Comparison of ENCODE assay signal across 13 mouse cellular contexts in the genomic region with DNA sequence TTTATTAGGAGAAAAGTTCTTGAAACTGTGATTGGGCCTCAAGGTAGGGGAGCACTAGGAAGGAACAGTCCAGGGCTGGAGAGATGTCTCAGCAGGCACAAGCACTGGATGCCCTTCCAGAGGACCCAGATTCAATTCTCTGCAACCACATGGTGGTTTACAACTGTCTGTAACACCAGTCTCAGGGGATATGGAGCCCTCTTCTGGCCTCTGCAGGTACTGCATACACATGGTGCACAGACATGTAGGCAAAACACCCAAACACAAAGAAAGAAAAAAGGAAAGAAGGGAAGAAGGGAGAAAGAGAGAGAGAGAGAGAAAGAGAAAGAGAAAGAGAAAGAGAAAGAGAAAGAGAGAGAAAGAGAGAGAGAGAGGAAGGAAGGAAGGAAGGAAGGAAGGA.
DNase-seq lines count a peak whose midpoint lies in the region; ATAC-seq and TF ChIP-seq lines count a peak whose summit lies in the region.
"Had no signal": no experiment of that assay in that cellular context is flagged by ENCODE, and none has a peak within 500 bp of the region (broad histone marks: within the 10 kb centered on the region; RNA-seq: fewer than 3 reads in every experiment).

No protein-coding gene starts in this region.

- ATAC-seq in heart, embryonic 12.5 days (ENCODE audit: insufficient number of reproducible peaks, low FRiP score), result no peak
- no peak for ATAC-seq in erythroid progenitor cell, adult 5-6 weeks (replicated peaks; ENCODE audit: low FRiP score, poor library complexity, severe bottlenecking)

- peak; percentile 31 for DNase-seq in heart, postnatal 4 days
- peak; percentile 10 for DNase-seq in thymus, adult 2 months
- DNase-seq in thymus, adult 18-20 months, result no peak
- DNase-seq in c-Kit-positive CD71-negative TER-119-negative erythroid progenitor cells, embryonic 14.5 days (ENCODE audit: low read depth), result peak; percentile 13
- DNase-seq in right cerebral cortex, postnatal 10 days (ENCODE audit: low spot score in 2 of 2), result no peak
- no peak for DNase-seq in spleen, postnatal 14 days (ENCODE audit: low spot score in 2 of 2)
- DNase-seq: gastrocnemius, postnatal 25 days; heart, postnatal 14 days; kidney, adult 9 months had no signal

- no peak for TF ChIP-seq CTCF in thymus, adult 2 months (IDR thresholded peaks at IDR 0.05; ENCODE audit: borderline replicate concordance, control insufficient read depth, extremely low read depth, insufficient read depth, low read length, poor library complexity)

- H3K27me3 ChIP-seq in heart, embryonic 12.5 days (replicated peaks), result no peaks in the 10 kb centered on the region
- no peaks in the 10 kb centered on the region for H3K27me3 ChIP-seq in thymus, adult 2 months (ENCODE audit: control insufficient read depth, insufficient read depth, low read length)
- H3K27me3 ChIP-seq: liver, embryonic 15.5 days had no signal

- no peak overlapping the region for H3K9ac ChIP-seq in heart, embryonic 12.5 days
- H3K9ac ChIP-seq: liver, embryonic 15.5 days had no signal

- H3K27ac ChIP-seq in heart, embryonic 12.5 days (ENCODE audit: poor library complexity, severe bottlenecking), result no peak overlapping the region
- H3K27ac ChIP-seq in thymus, adult 2 months (ENCODE audit: control insufficient read depth, insufficient read depth, low read length), result no peak overlapping the region
- H3K27ac ChIP-seq: liver, embryonic 15.5 days had no signal

- no peak overlapping the region for H3K4me2 ChIP-seq in heart, embryonic 12.5 days
- H3K4me2 ChIP-seq: liver, embryonic 15.5 days; midbrain, embryonic 11.5 days had no signal

- peaks cover 43% of the 10 kb centered on the region for H3K4me1 ChIP-seq in heart, embryonic 12.5 days (replicated peaks)
- H3K4me1 ChIP-seq in thymus, adult 2 months (replicated peaks; ENCODE audit: control insufficient read depth, insufficient read depth, low read length), result peaks cover 3% of the 10 kb centered on the region
- H3K4me1 ChIP-seq: liver, embryonic 15.5 days had no signal

- peaks cover 3% of the 10 kb centered on the region; the same call in 1 of the 2 replicates for H3K9me3 ChIP-seq in heart, embryonic 12.5 days (replicated peaks)
- H3K9me3 ChIP-seq: liver, embryonic 15.5 days had no signal

- H3K36me3 ChIP-seq in heart, embryonic 12.5 days, result peaks cover 34% of the 10 kb centered on the region
- no peaks in the 10 kb centered on the region for H3K36me3 ChIP-seq in thymus, adult 2 months (ENCODE audit: control insufficient read depth, insufficient read depth, low read length)
- H3K36me3 ChIP-seq: liver, embryonic 15.5 days had no signal

- H3K4me3 ChIP-seq in heart, embryonic 12.5 days, result no peak overlapping the region
- no peak overlapping the region for H3K4me3 ChIP-seq in thymus, adult 2 months (ENCODE audit: control insufficient read depth, insufficient read depth, low read length)
- H3K4me3 ChIP-seq: liver, embryonic 15.5 days had no signal

- TF ChIP-seq POLR2A in thymus, adult 2 months (IDR thresholded peaks at IDR 0.05; ENCODE audit: control insufficient read depth, extremely low read depth, insufficient read depth, low read length, poor library complexity), result no peak

Comparison
In these comparisons a context has a peak if more than half of its experiments do, and no peak if none do; other contexts are left out.
1. DNase-seq: peak in heart, postnatal 4 days (single experiment), thymus, adult 2 months (single experiment) and c-Kit-positive CD71-negative TER-119-negative erythroid progenitor cells, embryonic 14.5 days (single experiment); none in thymus, adult 18-20 months (0 of 2), right cerebral cortex, postnatal 10 days (0 of 2) and spleen, postnatal 14 days (0 of 2).